Mouse (Mus musculus) left cerebral cortex, adult 8-10 months (tissue): ENCODE data around the gene Nfam1. TPM values are rescaled to one million over a fixed set of nuclear protein-coding genes. Genes with fewer than 3 reads are reported as not detected.

Source experiments
- DNase-seq, 2 experiments: peaks; one replicate each; pipeline ENCODE4 v3.0.0; 2022; ENCODE audit warnings: low spot score in 2 of 2
- microRNA-seq, 2 experiments: library from miRNA; unstranded; fragments of <30 nt; microRNA quantifications; one replicate each; pipeline ENCODE4 v1.2.0; 2022
- total RNA-seq, 4 experiments: library from RNA; stranded (reverse); gene quantifications; 2 replicates each; pipeline ENCODE4 v1.2.4; 2022

The Nfam1 gene
- total RNA-seq, 4 experiments from 2014 or later: 2.3 to 4.1 (median 3.6) TPM

DNA sequence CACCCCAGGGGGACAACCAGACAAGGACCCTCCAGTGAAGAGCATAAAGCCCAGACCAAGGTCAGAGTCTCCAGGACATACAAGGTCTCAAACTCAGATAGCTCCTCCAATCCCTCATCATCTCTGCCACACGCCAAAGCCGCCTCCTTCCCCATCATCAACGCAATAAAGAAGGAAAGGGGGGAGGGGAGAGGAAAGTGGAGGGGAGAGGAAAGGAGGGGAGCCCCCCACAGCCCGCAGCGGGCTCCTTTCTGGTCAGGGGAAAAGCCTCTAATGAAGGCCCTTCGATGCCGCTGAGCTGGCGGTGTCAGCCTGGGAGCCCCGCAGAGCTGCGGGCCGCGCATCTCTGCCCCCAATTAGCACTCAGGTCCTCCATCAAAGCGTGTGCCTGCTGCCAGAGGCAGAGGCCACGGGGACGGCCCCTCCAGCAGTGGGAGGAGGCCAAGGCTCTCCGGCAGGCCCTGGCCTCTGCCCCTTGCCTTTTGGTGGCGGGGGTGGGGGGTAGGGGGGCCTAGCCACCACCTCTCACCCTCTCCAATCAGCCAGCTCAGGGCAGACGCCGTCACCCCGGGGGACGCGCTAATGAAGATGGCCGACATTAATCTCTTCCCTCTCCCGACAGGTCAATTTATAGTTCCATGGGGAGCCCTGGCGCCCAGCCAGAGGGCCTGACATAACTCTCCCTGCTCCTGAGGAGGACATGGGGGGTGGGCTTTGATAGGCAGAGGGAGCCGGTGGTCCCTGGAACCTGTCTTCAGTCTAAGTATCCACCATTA lies 72.1 kb downstream of the Nfam1 start:
- DNase-seq: no peak

DNA sequence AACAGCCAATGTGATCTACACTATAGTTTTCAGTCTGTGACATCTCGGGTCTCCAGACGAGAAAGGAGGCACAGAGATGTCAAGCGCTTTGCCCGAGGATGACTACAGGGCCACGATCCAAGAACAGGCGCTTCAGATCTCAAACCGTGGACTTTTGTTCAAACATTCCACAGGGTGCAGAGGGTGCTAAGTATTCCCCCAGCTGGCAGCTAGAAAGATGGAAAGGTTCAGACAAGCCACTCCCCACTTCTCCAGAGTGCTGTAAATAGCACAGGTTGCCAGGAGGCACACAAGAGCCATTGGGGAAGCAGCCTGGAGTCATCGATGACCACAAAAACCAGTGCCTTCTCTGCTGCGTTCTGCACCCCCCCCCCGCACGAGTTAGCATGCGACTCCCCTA lies 74.0 kb downstream of the Nfam1 start:
- DNase-seq: no peak

DNA sequence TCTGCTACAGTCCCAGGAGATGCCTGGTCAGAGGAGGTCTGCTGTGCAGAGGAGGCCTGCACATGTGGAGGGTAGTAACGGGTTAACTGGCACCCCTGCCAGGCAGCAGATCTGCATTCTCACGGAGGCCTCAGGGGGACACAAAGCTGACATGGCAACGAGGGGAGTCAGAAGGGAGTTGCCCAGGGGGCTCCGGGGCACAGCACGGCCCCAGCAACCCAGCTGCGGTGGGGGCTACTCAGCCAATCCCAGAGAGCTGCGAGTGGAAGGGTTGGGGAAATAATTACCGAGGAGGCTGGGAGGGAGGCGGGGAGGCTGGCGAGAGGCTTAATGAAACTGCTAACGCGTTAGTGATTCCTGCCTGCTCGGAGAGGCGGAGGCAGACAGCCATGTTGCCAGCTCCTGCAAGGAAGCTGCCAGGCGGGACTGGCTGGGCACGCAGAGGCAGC lies 74.8 kb downstream of the Nfam1 start:
- peak in 1 of 2 experiments; percentile 67 for DNase-seq

DNA sequence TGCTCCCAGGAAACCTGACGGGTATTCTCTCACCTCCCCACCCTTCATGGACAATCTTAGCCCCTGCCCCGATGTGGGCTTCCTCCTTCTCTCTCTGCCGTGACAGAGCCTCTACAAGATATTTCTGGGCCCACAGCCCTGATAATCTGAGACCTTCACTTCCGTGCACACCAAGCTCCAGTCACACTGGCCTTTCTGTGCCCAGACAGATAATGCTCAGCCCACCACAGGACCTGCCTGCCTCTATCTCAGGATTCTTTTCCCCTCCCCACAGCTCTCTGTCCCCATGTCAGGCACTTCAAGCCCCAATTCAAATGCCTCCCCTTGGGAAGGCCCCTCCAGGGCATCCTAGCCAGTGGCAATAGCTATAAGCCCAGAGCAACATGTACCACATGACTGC lies 76.4 kb downstream of the Nfam1 start:
- no peak for DNase-seq

DNA sequence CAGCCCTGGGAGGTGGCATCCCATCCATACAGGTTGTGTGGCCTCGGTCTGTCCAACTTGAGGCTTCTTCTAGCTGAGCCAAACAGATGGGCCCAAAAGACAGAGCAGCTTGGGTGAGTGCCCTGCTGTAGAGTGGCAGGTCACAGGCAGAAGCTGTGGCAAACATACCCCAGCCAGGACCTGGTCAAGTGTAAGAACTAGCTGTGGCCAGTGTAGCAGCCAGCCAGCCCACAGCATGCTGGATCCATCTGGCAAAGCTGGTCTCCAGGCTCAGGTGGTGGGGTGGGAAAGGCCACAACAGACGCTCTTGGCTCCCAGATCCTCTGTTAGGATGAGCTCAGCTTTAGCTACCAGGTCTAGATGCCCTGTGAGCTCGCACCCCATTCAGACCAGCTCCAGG lies 76.8 kb downstream of the Nfam1 start:
- no peak for DNase-seq

DNA sequence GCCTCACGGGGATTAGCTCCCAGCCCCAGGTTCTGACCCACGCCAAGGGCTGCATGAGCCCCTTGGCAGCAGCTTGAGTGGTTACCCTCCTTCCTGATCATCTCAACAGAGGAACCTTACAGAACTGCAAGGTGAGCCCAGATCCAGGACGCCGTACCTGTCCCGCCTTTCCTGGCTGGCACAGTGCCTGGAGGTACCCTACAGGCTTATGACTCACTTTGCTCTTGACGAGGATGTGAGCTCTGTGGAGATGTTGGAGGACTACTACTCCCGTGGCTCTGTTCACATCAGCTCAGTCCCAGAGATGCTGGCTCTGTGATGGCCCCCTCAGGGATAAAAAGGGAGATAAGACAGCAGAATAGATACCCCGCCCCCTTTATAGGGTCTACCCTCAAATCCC lies 77.8 kb downstream of the Nfam1 start:
- no peak for DNase-seq

DNA sequence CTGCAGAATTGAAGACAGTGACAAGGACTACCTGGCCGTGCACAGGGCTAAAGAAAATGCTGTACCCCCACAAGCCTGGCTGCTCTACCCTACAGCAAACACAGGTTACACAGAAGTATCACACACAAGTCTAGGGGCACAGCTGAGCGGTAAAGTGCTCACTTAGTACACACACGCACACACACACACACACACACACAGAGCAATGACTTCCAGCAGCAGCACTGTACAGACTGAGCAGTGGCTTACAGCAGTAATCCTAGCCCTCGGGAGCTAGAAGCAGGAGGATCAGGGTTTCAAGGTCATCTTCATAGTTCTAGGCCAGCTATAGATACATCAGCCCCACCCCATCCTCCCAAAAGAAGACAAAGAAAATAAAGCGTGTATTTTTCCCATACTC lies 79.1 kb downstream of the Nfam1 start:
- DNase-seq: no peak

DNA sequence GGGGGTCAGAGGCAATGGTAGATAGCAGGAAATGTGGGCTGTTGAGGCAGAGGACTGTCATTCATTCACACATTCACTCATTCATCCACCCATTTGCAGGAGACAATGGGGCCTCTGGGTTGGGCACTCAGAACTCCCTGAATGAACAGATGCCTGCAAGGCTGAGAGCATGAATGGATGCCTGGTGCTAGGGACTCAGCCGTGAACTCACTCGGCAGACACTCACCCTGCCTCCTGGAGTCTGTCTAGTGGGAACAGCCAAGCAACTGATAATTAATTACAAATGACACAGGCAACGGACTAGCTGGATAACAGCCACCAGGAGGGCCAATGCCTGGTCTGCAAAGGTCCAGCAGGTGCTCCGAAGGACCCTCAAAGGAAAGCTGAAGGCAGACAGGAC lies 80.0 kb downstream of the Nfam1 start:
- DNase-seq: no peak

DNA sequence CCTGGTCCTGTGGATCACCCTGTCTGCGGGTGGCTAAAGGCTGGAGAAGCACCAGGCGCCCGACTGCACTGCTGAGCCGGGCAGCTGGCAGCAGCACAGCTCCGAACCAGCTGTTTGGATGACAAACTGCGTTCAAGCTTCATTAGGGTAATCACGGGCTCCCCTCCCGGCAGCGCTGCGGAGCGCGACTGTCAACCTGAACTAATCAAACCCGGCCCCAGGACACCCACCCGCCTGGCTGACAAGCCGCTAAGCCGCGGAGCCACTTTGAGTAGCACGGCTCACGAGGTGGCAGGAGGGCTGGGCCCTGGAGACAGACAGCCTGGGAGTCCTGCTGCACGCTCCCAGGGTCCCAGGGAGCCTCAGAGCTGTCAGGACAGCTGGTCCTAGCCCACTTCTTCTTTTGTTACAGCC lies 80.8 kb downstream of the Nfam1 start:
- no peak for DNase-seq

DNA sequence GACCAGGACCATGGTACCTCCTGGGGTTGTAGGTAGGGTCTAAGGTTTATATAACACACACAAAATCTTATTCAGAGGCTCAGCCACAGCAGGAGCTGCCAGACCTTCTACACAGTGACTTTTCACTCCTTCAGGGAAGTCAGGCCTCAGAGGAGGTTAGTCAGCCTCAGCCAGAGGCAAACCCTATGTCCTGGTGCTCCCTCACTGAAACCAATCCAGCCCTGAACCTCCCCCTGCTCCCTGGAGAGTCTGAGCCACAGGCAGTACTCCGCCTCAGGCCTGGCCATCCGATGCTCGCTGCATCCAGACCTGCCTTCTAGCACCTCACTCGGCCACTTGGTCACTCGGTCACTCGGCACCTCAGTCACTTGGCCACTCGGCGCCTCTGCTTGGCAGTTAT lies 82.9 kb downstream of the Nfam1 start:
- DNase-seq: no peak

DNA sequence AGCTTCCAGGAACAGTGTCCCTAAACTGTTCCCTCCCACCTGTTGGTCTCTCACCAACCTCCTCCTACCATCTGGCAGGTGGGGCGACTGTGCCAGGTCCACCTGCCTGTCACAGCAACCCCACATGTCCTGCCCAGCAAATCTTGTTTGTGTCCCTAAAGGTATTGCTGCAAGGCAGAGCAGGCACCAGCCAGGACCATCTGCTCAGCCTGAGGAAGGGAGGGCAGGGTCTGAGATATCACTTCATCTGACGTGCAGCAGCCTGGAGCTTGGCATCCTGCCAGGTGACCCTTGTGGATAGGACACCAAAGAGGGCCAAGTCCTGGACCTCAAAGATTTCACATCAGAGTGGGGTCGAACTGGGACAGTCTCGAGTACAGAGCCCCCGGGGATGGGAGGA lies 85.7 kb downstream of the Nfam1 start:
- DNase-seq: no peak

DNA sequence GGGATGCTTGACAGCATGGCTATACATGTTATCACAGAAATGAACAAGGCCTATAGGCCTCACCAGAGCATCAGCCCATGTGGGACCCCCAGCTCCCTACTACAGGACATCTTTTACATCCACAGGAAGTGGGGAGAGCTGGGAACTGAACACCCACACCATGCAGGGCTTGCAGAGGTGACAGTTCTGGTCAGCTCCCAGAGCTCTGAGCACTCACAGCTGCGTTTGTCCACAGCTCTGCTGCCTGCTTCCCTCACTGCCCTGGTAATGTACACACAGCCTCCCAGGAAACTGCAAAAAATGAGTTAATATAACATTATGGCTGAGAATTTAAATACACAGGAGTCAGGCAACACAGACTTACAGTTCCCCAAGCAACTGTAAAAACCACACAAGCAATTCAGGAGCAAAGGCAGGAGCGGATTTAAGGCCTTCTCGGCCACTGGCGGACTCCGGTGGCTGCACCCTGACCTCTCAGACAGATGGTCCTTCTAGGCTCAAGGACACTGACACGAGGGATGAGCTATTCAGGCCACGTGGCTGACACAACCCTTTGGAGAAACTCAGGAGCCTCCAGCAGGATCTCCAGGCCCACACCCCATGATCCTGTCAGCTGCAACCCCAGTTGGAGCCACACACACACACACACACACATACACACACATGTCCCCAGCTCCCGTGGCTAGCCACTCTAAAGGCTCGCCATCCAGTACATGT lies 88.5 kb downstream of the Nfam1 start:
- DNase-seq: no peak

Small RNAs within 50 kb of the gene (microRNA-seq; reads per million reads assigned to microRNA genes)
- 5.0 to 5.7 reads per million in 2 experiments for gene Mir3080

Other genes with a start within 250 kb of the Nfam1 start
- not detected for gene Cyp2d26, start 239.0 kb downstream of the Nfam1 start, total RNA-seq
- 100 to 1,000 TPM; 229 to 258 (median 236) TPM for gene Tcf20, start 45.4 kb downstream of the Nfam1 start, total RNA-seq
- gene Serhl, start 56.2 kb upstream of the Nfam1 start, total RNA-seq: 10 to 100 TPM in 2 of 4 experiments, 1 to 10 TPM in 2; 8.6 to 12.4 (median 10.0) TPM
- gene Rrp7a, start 89.5 kb upstream of the Nfam1 start, total RNA-seq: 100 to 1,000 TPM; 128 to 155 (median 146) TPM
- gene Poldip3, start 116.1 kb upstream of the Nfam1 start, total RNA-seq: 10 to 100 TPM; 93.8 to 98.2 (median 96.0) TPM
- gene Cyb5r3, start 139.3 kb upstream of the Nfam1 start, total RNA-seq: 10 to 100 TPM; 74.6 to 85.7 (median 80.2) TPM
- gene A4galt, start 218.5 kb upstream of the Nfam1 start, total RNA-seq: 1 to 10 TPM; 3.2 to 5.9 (median 5.4) TPM